Mouse (Mus musculus): ENCODE measurements around the gene Gm14226. TPM values are rescaled to one million over a fixed set of nuclear protein-coding genes. Genes with fewer than 3 reads are reported as not detected.
"Not testable (repeated sequence)": the region's sequence is repeated elsewhere in the genome, so short reads cannot be mapped to it uniquely, and the experiment has no call there.

The Gm14226 gene
- polyA plus RNA-seq, 1 experiment from 2014 or later, result 0.42 TPM

GRCm38 (mm10) chr2:155012991-155013390 is 5.1 kb upstream of the Gm14226 start:
- Histone ChIP-seq H3K4me3 (ENCODE audit: low read depth, low read length) (no peak overlapping the region), H3K4me1 (ENCODE audit: control insufficient read depth, insufficient read depth, low read length) (no peaks in the 10 kb centered on the region), H3K36me3 (ENCODE audit: control insufficient read depth, insufficient read depth, low read length) (no peaks in the 10 kb centered on the region), H3K9me3 (ENCODE audit: control insufficient read depth, low read length) (no peaks in the 10 kb centered on the region), H3K4me2 (ENCODE audit: low read depth, low read length) (no peak overlapping the region), H3K9ac (replicated peaks; ENCODE audit: low read depth, low read length) (no peak overlapping the region), H3K27ac (ENCODE audit: low read depth, low read length) (no peak overlapping the region), H3K27me3 (ENCODE audit: control insufficient read depth, insufficient read depth, low read length) (no peaks in the 10 kb centered on the region)
- WGBS, result 89% methylated on average over 6 of the region's 6 CpGs
- ATAC-seq (ENCODE audit: low read depth), result no peak

GRCm38 (mm10) chr2:155016751-155017150 is 1.3 kb upstream of the Gm14226 start:
- H3K9ac ChIP-seq (replicated peaks; ENCODE audit: low read depth, low read length); ATAC-seq (ENCODE audit: low read depth); H3K4me2 ChIP-seq (ENCODE audit: low read depth, low read length); H3K4me3 ChIP-seq (ENCODE audit: low read depth, low read length); H3K4me1 ChIP-seq (ENCODE audit: control insufficient read depth, insufficient read depth, low read length); H3K9me3 ChIP-seq (ENCODE audit: control insufficient read depth, low read length); H3K27me3 ChIP-seq (ENCODE audit: control insufficient read depth, insufficient read depth, low read length); H3K36me3 ChIP-seq (ENCODE audit: control insufficient read depth, insufficient read depth, low read length); H3K27ac ChIP-seq (ENCODE audit: low read depth, low read length): not testable (repeated sequence)
- 15% methylated on average over 2 of the region's 9 CpGs for WGBS

- no peaks in the 10 kb centered on the region for H3K9me3 ChIP-seq (ENCODE audit: control insufficient read depth, low read length)
These were observed 936 bp downstream of the Gm14226 start for GRCm38 (mm10) chr2:155018762-155019641.

GRCm38 (mm10) chr2:155019673-155020072 is 1.6 kb downstream of the Gm14226 start:
- H3K27me3 ChIP-seq (ENCODE audit: control insufficient read depth, insufficient read depth, low read length), result no peaks in the 10 kb centered on the region
- H3K9me3 ChIP-seq (ENCODE audit: control insufficient read depth, low read length), result no peaks in the 10 kb centered on the region
- H3K4me1 ChIP-seq (ENCODE audit: control insufficient read depth, insufficient read depth, low read length), result no peaks in the 10 kb centered on the region
- peak overlapping the region; percentile 87 for H3K4me2 ChIP-seq (ENCODE audit: low read depth, low read length)
- peak overlapping the region; percentile 29; the same call in 1 of the 2 replicates for H3K9ac ChIP-seq (replicated peaks; ENCODE audit: low read depth, low read length)
- H3K27ac ChIP-seq (ENCODE audit: low read depth, low read length), result peak overlapping the region; percentile 69
- H3K36me3 ChIP-seq (ENCODE audit: control insufficient read depth, insufficient read depth, low read length), result no peaks in the 10 kb centered on the region
- peak overlapping the region; percentile 31 for H3K4me3 ChIP-seq (ENCODE audit: low read depth, low read length)
- peak; percentile 79 for ATAC-seq (ENCODE audit: low read depth)
- under 1% methylated on average over 22 of the region's 22 CpGs for WGBS

More at GRCm38 (mm10) chr2:155018762-155019641, 936 bp downstream of the Gm14226 start:
- Histone ChIP-seq H3K4me3 (ENCODE audit: low read depth, low read length) (peak overlapping the region; percentile 31), H3K36me3 (ENCODE audit: control insufficient read depth, insufficient read depth, low read length) (no peaks in the 10 kb centered on the region), H3K4me2 (ENCODE audit: low read depth, low read length) (peak overlapping the region; percentile 87), H3K4me1 (ENCODE audit: control insufficient read depth, insufficient read depth, low read length) (no peaks in the 10 kb centered on the region), H3K9ac (replicated peaks; ENCODE audit: low read depth, low read length) (peak overlapping the region; percentile 29; the same call in 1 of the 2 replicates), H3K27ac (ENCODE audit: low read depth, low read length) (peak overlapping the region; percentile 69), H3K27me3 (ENCODE audit: control insufficient read depth, insufficient read depth, low read length) (no peaks in the 10 kb centered on the region)
- ATAC-seq (ENCODE audit: low read depth), result peak; percentile 94
- under 1% methylated on average over 38 of the region's 38 CpGs for WGBS

GRCm38 (mm10) chr2:155020247-155020826 is 2.3 kb downstream of the Gm14226 start:
- peak overlapping the region; percentile 87 for H3K4me2 ChIP-seq (ENCODE audit: low read depth, low read length)
- ATAC-seq (ENCODE audit: low read depth); H3K4me1 ChIP-seq (ENCODE audit: control insufficient read depth, insufficient read depth, low read length); H3K36me3 ChIP-seq (ENCODE audit: control insufficient read depth, insufficient read depth, low read length); H3K27me3 ChIP-seq (ENCODE audit: control insufficient read depth, insufficient read depth, low read length); H3K9me3 ChIP-seq (ENCODE audit: control insufficient read depth, low read length); H3K9ac ChIP-seq (replicated peaks; ENCODE audit: low read depth, low read length); H3K4me3 ChIP-seq (ENCODE audit: low read depth, low read length); H3K27ac ChIP-seq (ENCODE audit: low read depth, low read length): not testable (repeated sequence)
- WGBS, result 17% methylated on average over 20 of the region's 20 CpGs

- 57% methylated on average over 7 of the region's 7 CpGs for WGBS
- Histone ChIP-seq H3K4me2 (ENCODE audit: low read depth, low read length) (no peak overlapping the region), H3K36me3 (ENCODE audit: control insufficient read depth, insufficient read depth, low read length) (no peaks in the 10 kb centered on the region), H3K4me1 (ENCODE audit: control insufficient read depth, insufficient read depth, low read length) (no peaks in the 10 kb centered on the region), H3K9me3 (ENCODE audit: control insufficient read depth, low read length) (no peaks in the 10 kb centered on the region), H3K27ac (ENCODE audit: low read depth, low read length) (no peak overlapping the region), H3K9ac (replicated peaks; ENCODE audit: low read depth, low read length) (no peak overlapping the region), H3K27me3 (ENCODE audit: control insufficient read depth, insufficient read depth, low read length) (no peaks in the 10 kb centered on the region), H3K4me3 (ENCODE audit: low read depth, low read length) (no peak overlapping the region)
- ATAC-seq (ENCODE audit: low read depth), result no peak
These were observed 12.8 kb downstream of the Gm14226 start for GRCm38 (mm10) chr2:155030831-155031230.

GRCm38 (mm10) chr2:155032938-155033710 is 15.1 kb downstream of the Gm14226 start:
- WGBS, result 56% methylated on average over 19 of the region's 19 CpGs
- H3K9me3 ChIP-seq (ENCODE audit: control insufficient read depth, low read length), result no peaks in the 10 kb centered on the region
- no peak overlapping the region for H3K4me2 ChIP-seq (ENCODE audit: low read depth, low read length)
- no peak for ATAC-seq (ENCODE audit: low read depth)
- H3K4me1 ChIP-seq (ENCODE audit: control insufficient read depth, insufficient read depth, low read length), result no peaks in the 10 kb centered on the region
- no peaks in the 10 kb centered on the region for H3K36me3 ChIP-seq (ENCODE audit: control insufficient read depth, insufficient read depth, low read length)
- no peak overlapping the region for H3K4me3 ChIP-seq (ENCODE audit: low read depth, low read length)
- H3K27me3 ChIP-seq (ENCODE audit: control insufficient read depth, insufficient read depth, low read length), result no peaks in the 10 kb centered on the region
- no peak overlapping the region for H3K27ac ChIP-seq (ENCODE audit: low read depth, low read length)
- no peak overlapping the region for H3K9ac ChIP-seq (replicated peaks; ENCODE audit: low read depth, low read length)

- ATAC-seq (ENCODE audit: low read depth), result no peak
- Histone ChIP-seq H3K4me1 (ENCODE audit: control insufficient read depth, insufficient read depth, low read length) (no peaks in the 10 kb centered on the region), H3K27ac (ENCODE audit: low read depth, low read length) (no peak overlapping the region), H3K9me3 (ENCODE audit: control insufficient read depth, low read length) (no peaks in the 10 kb centered on the region), H3K9ac (replicated peaks; ENCODE audit: low read depth, low read length) (no peak overlapping the region), H3K4me2 (ENCODE audit: low read depth, low read length) (no peak overlapping the region), H3K27me3 (ENCODE audit: control insufficient read depth, insufficient read depth, low read length) (no peaks in the 10 kb centered on the region), H3K4me3 (ENCODE audit: low read depth, low read length) (no peak overlapping the region), H3K36me3 (ENCODE audit: control insufficient read depth, insufficient read depth, low read length) (no peaks in the 10 kb centered on the region)
- WGBS, result 82% methylated on average over 4 of the region's 4 CpGs
These were observed 21.9 kb downstream of the Gm14226 start for GRCm38 (mm10) chr2:155039956-155040355.
